Mouse (Mus musculus) spleen, postnatal 36 days (tissue): ENCODE measurements at regions not wholly inside any gene's neighbourhood (a gene's known extent, or its start where the extent isn't known, plus 50 kb on each side); places are given as distances from the start of the nearest gene placed in this dataset.

ENCODE experiments used
- DNase-seq, 2 experiments: peaks; one replicate each; pipeline ENCODE4 v3.0.0; 2022; ENCODE audit warnings: low spot score in 2 of 2, mixed read lengths in 1 of 2

DNA sequence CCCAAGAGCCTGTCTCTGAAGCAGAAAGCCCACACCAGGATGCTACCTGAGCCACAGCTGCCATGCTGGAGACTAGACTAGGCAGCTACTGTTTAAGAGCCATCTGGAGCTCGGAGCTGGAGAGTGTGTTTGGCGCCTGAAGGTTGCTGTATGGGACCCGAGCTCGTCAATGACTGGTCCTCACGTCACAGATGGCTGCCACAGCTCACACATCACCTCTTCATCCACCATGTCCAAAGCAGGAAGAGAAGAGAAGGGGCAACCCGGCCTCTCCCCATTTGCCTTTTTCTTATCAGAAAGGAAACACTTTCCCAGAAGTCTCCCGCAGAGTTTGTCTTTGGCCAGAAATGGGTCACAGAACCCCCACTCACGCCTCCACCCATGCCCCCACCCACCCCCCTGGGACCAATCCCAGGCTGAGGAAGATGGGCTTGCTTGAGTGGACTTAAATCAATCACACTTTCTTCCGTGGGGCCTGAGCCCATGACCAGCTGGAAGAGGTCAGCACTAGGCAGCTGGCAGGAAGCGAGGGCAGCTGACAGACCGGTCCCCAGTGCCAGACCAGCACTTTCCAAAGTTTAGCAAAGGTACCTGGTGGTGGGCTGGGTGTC, 53.5 kb upstream of the Ptpn1 start:
- DNase-seq, result no peak

DNA sequence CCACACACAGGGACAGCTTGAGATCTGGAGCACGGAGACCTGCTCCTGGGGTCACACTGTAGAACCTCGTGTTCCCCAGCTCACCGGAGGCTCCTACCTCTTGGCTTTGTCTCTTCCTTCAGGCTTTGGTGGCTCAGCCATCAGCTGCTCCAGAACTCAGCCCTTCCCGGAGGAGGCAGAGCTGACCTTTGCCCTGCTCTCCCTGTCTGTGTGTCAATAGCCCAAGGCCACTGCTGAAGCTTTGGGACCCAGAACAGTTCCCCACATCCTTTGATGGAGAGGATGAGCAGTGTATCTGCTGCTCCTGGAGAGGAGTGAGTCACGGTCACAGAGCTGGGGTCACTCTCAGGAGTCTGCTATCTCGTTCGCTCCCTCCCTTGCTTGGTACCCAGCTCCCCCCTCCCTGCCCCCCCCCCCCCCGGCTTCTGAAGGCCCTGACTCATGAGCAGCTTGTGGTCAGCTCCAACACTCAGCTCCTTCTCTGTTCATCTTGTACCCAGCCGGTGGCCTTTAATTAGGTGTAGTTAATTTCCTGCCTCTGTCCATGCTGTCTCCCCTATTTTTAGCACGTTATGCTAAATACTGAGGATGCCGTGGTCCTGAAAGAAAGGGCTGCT, 54.5 kb upstream of the Ptpn1 start:
- no peak for DNase-seq

DNA sequence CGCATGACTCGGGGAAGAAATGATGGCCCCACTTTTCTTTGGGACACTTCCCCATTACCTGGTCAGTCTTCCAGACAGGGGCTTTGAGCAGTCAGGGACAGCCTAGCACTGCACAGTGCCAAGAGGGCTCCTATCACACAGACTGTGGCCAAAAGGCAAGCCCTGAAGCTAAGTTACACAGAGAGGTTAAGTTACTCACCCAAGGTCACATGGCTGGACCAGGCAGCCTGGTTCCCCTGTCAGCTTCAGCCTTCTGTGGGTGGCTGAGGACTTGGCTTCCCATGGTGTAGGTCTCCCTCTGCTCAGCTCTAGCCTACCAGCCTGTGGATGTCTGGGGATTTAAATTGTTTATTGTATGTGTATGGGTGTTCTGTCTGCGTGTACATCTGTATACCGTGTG, 59.4 kb upstream of the Ptpn1 start:
- no peak for DNase-seq

DNA sequence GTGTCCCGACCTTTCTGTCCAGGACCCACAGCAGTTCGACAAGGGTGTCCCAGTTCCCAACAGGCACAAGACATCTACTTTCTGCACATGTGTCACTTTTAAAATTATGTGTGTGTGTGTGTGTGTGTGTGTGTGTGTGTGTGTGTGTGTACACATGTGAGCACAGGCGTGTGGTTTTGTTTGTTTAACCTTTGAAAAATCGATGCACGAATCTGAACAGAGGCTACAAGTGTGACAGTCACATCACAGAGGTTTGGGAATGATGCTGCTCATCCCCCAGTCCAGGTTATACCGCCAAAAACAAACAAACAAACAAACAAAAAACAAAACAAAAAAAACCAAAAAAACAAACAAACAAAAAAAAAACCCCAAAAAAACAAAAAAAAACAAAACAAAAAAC, 61.7 kb upstream of the Ptpn1 start:
- no peak for DNase-seq

DNA sequence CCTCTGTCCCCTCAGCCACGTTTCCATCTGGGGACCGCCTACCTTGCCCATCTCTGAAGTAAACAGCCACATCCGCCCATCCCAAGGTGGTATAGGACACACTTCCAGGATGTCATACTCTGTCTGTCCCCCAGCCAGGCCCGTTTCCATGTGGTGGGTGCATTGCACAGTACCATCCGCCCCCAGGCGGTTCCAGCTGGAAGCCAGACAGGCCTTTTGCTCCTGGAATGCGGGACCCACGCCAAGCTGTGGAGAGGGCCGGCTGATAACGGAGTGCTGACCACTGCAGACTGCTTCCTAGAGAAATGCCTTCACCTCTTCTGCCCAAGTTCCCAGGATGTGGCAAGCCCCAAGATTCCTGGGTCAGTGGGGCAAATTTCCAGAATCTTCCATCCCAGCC, 65.1 kb upstream of the Ptpn1 start:
- DNase-seq, result peak in 1 of 2 experiments; percentile 29

DNA sequence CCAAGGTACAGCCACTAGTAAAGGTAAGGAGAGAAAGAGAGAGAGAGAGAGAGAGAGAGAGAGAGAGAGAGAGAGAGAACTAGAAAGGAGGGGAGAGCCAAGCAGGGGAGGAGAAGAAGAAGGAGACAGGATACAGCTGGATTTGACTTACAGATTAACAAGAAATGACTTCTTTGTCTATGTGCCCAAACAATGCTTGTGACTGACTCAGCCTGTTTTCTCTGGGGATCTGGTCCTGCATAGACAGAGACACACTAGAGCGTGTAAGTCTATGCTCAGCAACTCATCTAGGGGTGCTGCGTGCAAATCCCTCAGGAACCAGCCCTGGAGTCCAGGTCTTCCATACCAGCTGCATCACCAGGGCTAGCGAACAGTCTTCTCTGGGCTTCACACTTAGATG, 66.3 kb upstream of the Ptpn1 start:
- DNase-seq, result no peak

DNA sequence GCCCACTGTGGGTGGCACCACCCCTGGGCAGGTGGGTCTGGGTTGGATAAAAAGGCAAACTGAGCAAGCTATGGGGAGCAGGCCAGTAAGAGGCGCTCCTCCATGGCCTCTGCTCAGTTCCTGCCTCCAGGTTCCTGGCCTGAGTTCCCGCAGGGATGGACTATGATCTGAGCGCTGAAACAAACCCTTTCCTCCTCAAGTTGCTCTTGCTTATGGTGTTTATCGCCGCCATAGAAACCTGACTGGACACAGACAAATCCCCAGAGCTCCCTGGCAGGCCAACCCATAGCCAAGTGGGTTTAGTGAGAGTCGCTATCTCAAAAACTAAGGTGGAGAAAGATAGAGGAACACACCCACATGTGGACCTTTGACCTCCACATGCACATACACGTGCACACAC, 67.2 kb upstream of the Ptpn1 start:
- DNase-seq, result no peak

DNA sequence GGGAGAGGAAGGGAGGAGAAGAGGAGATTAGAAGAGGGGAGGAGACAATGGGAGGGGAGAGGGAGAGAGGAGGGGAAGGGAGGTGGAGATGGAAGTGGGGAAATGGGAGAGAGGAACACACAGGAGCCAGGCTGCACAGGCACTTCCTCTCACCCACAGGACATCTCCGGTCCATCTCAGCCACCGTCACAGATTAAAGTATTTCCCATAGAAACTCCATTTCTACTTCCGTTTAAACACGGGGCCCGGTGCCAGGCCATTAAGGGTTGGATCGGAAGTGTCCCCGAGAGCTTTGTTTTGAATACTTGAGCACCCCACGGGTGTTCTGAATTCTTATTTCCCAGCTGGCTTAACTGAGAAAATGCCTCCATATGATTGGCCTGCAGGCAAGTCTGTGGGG, 67.6 kb upstream of the Ptpn1 start:
- peak in 1 of 2 experiments; percentile 13 for DNase-seq

DNA sequence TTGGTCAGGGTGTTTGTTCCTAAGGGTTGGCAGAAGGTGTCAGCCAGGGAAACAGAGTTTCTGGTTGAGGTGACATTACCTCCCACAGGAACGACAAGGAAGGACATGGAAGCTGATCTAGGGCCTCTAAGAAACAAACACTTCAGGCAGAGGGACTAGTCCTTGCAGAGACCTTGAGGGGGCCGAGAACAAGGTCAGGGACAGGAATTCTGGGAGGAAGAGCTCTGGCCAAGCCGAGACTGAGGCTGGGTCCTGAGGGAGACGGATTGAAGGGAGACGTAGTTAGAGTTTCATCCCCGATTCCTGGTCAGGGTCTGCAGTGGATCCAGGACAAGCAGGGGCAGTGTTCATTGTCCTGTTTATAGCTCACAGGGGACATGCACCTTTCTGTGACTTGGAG, 68.2 kb upstream of the Ptpn1 start:
- no peak for DNase-seq

DNA sequence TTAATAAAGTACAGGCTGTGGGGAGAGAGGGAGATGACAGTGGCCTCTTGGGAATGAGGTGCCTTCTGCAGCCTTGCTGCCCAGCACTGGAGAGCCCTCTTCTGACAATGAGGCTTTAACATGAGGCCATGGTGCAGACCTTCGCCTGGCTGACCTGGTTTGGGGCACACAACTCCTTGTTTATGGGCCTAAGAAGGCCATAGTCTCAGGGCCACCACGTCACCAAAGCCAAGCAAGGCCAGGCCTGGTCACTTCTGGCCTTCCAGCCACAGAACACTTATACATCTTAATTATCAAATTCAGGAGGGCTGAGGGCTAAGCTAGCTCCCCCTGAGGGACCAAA, 70.7 kb upstream of the Ptpn1 start:
- DNase-seq, result no peak

DNA sequence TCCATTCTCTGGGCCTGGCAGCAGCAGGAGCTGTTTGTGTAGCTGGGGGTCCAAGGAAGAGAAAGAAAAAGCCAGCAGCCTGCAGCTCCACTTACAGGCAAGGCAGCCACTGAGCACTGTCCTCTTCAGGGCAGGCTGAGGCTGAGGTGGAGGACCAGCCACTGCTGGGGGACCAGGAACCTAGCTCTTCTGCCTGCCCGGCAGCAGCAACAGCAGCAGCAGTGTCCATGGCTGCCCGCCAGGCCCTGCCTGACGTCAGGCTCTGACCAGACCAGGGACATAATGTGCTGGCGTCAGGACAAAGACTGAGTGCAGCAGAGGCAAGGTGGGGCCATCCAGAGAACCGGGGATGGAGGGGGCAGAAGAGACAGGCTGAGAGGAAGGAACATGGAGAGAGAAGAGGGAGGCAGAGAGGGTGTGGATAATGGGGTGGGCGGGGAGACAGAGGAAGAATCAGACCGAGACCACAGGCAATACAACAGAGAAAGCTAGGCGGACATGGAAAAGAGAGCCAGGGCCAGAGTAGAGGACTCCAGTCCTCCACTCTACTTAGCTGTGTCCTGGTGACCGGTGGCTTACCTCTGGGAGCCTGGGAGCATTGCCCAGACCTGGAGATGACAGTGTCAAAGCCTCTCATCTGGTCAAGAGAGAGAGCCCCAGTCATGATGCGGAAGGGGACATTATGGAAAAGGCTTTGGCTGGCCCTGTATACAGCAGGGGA, 71.2 kb upstream of the Ptpn1 start:
- peak in 1 of 2 experiments; percentile 34 for DNase-seq

DNA sequence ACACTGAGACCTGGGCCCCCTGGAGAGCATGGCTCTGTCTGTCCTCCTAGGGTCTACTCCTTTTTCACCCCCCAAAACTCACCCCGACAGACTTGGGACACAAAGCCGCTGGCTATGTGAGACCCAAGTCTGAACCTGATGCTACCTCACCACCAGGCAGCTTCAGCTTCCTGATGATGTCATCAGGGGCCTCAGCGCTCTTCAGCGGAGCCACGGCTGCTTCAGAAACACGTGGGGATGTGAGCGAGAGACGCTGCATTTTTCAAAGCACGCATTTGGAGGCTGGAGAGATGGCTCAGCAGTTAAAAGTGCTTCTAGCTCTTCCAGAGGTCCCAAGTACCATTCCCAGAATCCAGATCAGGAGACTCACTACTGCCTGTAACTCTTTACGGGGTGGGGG, 72.3 kb upstream of the Ptpn1 start:
- DNase-seq, result no peak

DNA sequence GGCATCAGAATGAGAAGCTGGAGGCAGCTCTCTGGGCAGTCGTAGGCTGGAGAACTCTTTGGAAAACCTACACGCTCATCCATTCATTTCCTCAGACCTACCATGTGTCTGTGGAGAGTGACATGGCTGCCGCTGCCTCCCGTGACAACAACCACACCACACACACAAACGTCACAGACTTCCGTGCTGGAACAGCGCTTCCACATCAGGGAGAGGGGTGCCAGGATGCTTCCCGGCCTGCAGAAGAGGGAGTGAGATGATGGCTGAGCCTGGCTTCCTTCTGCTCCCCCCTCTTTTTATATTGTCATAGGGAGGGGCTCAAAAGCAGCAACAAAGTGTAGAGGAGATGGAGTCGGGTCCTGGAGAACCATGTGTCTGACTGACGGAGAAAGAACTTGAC, 73.5 kb upstream of the Ptpn1 start:
- DNase-seq, result no peak

DNA sequence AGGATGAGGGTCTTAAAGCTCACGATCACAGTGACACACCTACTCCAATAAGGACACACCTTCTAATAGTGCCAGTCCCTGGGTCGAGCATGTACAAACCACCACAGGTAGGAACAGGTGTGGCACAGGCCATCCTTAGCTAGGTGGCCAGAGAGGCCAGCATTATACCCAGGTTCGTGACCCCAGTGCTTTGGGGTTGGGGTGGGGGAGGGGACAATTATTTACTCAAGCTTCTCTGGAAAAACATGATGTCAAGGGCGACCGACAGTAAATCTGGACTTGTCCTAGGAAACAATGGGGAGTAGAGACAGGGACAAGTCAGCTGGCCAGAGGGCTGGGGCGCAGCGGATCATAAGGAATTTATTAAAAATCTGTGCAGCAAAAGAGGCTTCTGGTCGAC, 73.9 kb upstream of the Ptpn1 start:
- DNase-seq, result no peak

DNA sequence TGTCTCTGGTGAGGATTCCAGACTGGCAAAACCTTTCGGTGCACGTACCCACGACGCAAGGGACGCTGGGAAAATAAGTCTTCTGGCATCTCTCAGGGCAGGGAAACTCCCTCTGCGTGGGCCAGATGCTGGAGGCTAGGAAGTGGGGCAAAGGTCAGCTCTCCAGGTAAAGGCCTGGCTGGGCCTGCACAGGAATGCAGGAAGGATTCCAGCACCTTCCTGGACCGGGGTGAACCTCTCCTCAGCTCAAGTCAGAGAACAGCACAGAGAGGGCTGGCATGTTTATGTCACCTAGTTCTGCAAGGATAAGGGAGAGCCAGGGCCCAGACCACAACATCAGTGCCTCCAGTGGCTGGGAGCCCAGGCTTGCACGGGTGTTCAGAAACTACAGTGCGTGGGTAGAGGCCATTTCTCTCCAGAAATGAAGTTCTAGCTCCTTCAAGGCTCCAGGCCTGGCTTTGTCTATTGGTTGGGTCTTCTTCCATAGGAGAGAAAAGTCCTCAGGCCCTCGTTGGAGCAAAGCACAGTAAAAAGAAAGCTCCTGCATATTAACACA, 74.9 kb upstream of the Ptpn1 start:
- DNase-seq, result no peak

DNA sequence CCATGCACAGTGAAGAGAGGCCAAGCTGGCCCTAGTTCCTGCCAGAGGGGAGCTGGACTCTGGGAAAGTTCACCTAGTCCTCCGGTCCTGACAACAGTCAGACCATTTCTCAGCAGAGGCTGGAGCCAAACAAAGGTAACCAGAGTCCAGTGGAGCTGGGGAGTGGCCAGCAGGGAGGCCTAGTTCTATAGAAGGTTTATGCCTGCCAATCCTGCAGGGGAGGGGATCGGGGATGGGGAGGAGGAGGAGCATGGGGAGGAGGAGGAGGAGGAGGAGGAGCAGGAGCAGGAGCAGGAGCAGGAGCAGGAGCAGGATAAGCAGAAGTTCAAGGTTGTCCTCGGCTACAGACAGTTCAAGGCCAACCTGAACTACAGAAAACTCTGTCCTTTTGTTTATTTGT, 75.8 kb upstream of the Ptpn1 start:
- DNase-seq, result no peak

DNA sequence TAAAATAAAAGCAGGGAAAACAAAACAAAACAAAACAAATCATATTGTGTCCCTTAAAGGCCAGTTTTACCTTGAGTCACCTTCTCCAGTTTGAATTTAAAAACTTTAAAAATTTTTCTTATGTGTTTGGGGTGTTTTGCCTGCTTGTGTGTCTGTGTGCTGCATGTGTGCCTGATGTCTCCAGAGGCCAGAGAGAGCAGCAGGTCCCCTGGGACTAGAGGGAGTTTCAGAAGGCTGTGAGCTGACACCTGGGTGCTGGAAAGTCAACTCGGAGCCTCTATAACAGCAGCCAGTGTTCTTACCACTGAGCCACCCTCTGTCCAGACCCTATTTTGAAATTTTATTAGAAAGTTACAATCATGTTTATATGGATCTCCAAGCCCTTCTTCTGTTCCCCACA, 77.8 kb upstream of the Ptpn1 start:
- peak; percentile 65 to 67 for DNase-seq

DNA sequence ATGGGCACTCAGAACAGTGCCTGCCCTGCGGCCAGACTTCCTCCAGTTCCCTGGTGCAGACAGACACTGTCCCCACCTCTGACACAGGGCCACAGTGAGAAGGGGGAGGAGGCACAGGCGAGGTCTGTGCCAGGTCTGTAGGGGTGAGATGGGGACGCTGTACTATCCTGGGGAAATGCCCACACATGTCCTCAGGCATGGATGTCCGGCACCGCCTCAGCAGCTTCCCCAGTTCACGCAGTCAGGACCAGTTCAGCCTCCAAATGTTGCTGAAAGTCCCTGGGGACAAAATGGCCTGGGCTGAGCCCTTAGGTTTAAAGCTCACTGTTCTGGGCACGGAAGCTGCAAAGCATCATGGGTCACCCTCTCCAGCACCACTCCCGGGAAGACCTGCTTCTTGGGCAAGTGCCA, 78.4 kb upstream of the Ptpn1 start:
- DNase-seq, result no peak

DNA sequence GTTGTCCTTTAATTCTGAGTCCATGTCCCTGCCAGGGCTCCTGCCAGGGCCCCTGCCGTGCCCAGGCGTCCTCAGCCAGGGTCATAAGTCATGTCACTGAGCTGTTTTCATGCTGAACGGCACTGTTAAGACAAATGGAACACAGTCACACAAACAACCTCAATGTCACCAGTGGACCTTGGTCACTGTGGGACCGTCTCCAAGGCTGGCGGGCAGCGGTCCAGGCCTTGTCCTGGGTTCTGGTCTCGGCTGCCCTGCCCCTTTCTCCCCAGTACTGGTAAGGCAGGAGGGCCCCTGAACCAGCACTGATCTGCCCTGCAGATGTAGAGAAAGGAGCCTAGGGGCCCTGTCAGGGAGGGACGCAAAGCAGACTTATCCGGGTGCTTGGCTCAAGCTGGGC, 79.3 kb upstream of the Ptpn1 start:
- DNase-seq, result no peak

DNA sequence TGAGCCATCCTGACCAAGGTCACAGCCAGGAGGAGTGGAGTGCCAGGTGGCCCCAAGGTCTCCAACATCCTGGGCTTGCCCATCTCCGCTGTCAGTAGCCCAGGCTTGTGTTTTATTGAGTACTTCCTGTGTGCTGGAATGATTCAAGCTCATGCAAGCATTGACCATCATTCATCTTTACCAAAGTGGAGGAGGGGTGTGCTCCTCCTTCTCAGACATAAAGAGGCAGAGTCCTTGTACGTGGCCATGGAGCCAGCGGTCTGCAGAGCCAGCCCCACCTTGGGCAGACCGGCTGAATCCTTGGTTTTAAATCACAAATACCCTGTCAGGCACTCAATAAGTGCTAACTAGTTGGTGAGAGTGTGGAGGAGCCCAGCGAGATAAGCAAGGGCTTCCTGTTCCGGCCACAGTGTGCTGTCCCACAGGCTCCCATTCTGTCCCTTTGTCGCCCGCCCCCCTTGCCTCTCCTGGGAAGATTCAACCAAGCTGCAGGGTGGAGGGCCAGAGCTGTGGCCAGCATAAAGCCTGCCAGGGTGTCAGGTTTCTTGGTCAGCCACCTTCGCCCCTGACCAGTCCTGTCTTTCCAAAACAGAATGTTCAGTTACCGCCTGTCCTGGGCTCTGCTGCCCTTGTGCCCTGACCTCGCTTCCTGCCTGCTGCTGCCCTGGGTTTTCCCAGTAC, 80.5 kb upstream of the Ptpn1 start:
- DNase-seq, result no peak

DNA sequence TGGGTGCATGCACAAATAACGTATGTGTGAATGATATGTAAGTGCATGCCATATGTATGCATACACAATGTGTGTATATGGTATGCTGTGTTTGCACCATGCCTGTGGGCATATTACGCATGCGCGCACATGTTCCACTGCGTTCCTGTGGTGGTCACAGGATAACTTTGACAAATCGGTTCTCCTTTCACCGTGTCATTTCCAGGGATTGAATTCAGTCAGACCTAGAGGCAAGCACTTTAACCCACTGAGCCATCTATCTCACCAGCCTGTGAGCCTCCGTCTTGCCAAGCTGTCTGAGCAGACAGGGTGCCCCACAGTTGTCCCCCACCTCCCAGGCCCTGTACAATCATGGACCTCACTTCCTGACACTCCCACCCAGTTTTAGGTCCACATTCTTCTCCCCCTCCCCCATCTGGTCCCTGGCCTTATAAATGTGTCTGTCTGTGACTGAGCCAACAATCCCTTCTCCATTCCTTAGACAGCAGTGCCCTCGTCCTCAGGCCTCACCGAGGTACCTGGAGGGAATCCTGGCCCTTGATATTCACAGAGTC, 81.8 kb upstream of the Ptpn1 start:
- no peak for DNase-seq
